In the genomic region with DNA sequence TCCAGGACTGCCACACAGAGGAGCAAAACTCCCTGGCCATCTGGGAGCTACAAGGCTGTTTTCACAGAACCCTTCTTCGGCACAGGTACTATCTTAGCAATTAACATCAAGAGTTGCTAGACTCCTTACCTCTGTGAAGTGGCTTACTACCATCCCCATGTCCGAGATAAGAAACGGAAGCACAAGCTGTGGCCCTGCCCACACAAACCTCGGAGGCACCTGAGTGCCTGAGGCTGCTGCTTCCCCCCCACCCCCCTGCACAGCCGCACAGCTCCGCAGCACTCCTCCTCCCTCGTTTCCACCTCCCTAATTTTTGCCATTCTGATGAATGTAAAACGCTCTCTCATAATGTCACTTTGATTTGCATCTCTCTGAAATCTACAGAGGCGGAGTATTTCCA, we compare ENCODE assay signal across 35 mouse cellular contexts. TPM values are rescaled to one million over a fixed set of nuclear protein-coding genes. Genes with fewer than 3 reads are reported as not detected.
A peak's percentile ranks its signal among the peaks of the same experiment; 100 is the strongest.
DNase-seq lines count a peak whose midpoint lies in the region; ATAC-seq and TF ChIP-seq lines count a peak whose summit lies in the region.
"Had no signal": no experiment of that assay in that cellular context is flagged by ENCODE, and none has a peak within 500 bp of the region (broad histone marks: within the 10 kb centered on the region; RNA-seq: fewer than 3 reads in every experiment).

No protein-coding gene starts in this region.

- ATAC-seq in kidney, embryonic 15.5 days (replicated peaks; ENCODE audit: low FRiP score), result no peak
- ATAC-seq: forebrain, embryonic 16.5 days had no signal

- DNase-seq in kidney, adult 11 months, result no peak
- DNase-seq in A20 (ENCODE audit: low read depth, low spot score), result peak; percentile 43
- peak; percentile 34 for DNase-seq in induced T-regulatory cell, adult 2 months (ENCODE audit: low read depth)
- no peak for DNase-seq in embryo, embryonic 11 days
- no peak for DNase-seq in urinary bladder, adult 2 months (ENCODE audit: low spot score)
- DNase-seq in T-cell, adult 2 months (ENCODE audit: low spot score), result no peak
- DNase-seq: adrenal gland, postnatal 10 days; cerebellum, adult 18-20 months; cerebellum, postnatal 10 days; gastrocnemius, postnatal 10 days; heart, postnatal 14 days; kidney, adult 18-20 months; liver; right cerebral cortex, adult 18-20 months; spleen, adult 18-20 months; thymus, postnatal 25 days had no signal

- WGBS in kidney, embryonic 15.5 days, result 23% methylated on average over 9 of the region's 9 CpGs

- H3K27ac ChIP-seq in kidney, embryonic 15.5 days, result peak overlapping the region; percentile 27; the same call in 1 of the 2 replicates
- H3K27ac ChIP-seq: hindbrain, embryonic 10.5 days; hindbrain, embryonic 15.5 days; kidney, postnatal 0 days; liver, embryonic 14.5 days; lung, embryonic 15.5 days; midbrain, embryonic 12.5 days; neural tube, embryonic 12.5 days had no signal

- H3K4me3 ChIP-seq in kidney, embryonic 15.5 days (replicated peaks), result no peak overlapping the region
- H3K4me3 ChIP-seq in E14TG2a.4 (replicated peaks; ENCODE audit: low read length), result peak overlapping the region; percentile 57
- H3K4me3 ChIP-seq: erythroblast, embryonic 14.5 days; hindbrain, embryonic 10.5 days; hindbrain, embryonic 15.5 days; lung, embryonic 15.5 days; midbrain, embryonic 12.5 days; myocyte; neural tube, embryonic 12.5 days had no signal

- peaks cover 13% of the 10 kb centered on the region for H3K4me1 ChIP-seq in kidney, embryonic 15.5 days
- peaks cover 15% of the 10 kb centered on the region for H3K4me1 ChIP-seq in E14TG2a.4 (replicated peaks; ENCODE audit: low read depth, low read length)
- H3K4me1 ChIP-seq: hindbrain, embryonic 10.5 days; hindbrain, embryonic 15.5 days; midbrain, embryonic 12.5 days; neural tube, embryonic 12.5 days had no signal

- no peak for TF ChIP-seq CTCF in E14TG2a.4 (conservative IDR thresholded peaks at IDR 0.05; ENCODE audit: low read length)

- no peaks in the 10 kb centered on the region for H3K9me3 ChIP-seq in kidney, embryonic 15.5 days (replicated peaks)
- no peaks in the 10 kb centered on the region for H3K9me3 ChIP-seq in E14TG2a.4 (ENCODE audit: low read length)
- H3K9me3 ChIP-seq: G1E; hindbrain, embryonic 10.5 days; hindbrain, embryonic 15.5 days; lung, embryonic 15.5 days; neural tube, embryonic 12.5 days had no signal

- no peak overlapping the region for H3K9ac ChIP-seq in kidney, embryonic 15.5 days
- H3K9ac ChIP-seq: hindbrain, embryonic 15.5 days; liver, embryonic 14.5 days; lung, embryonic 15.5 days; midbrain, embryonic 12.5 days; neural tube, embryonic 12.5 days had no signal

- H3K36me3 ChIP-seq in kidney, embryonic 15.5 days, result no peaks in the 10 kb centered on the region
- no peaks in the 10 kb centered on the region for H3K36me3 ChIP-seq in E14TG2a.4 (ENCODE audit: insufficient read depth, low read length)
- H3K36me3 ChIP-seq: G1E; hindbrain, embryonic 10.5 days; hindbrain, embryonic 15.5 days; lung, embryonic 15.5 days; midbrain, embryonic 12.5 days; neural tube, embryonic 12.5 days had no signal

- no peak overlapping the region for H3K4me2 ChIP-seq in kidney, embryonic 15.5 days
- H3K4me2 ChIP-seq: hindbrain, embryonic 15.5 days; lung, embryonic 15.5 days; midbrain, embryonic 12.5 days; neural tube, embryonic 12.5 days had no signal

- H3K27me3 ChIP-seq in kidney, embryonic 15.5 days, result no peaks in the 10 kb centered on the region
- H3K27me3 ChIP-seq in E14TG2a.4 (ENCODE audit: insufficient read depth, low read length), result no peaks in the 10 kb centered on the region
- H3K27me3 ChIP-seq: hindbrain, embryonic 15.5 days; lung, embryonic 15.5 days; midbrain, embryonic 12.5 days; neural tube, embryonic 12.5 days had no signal

RNA-seq across cellular contexts. Expression of gene Gm572, which starts 4.8 kb away (rescaled TPM):
- polyA plus RNA-seq in kidney, embryonic 15.5 days (2015; fragmentation: Nextera tagmentation; extraction: Ambion mirVana), result not detected in 2 replicates
- polyA plus RNA-seq in urinary bladder, adult 2 months (2012; rRNA removed), result 0.04 TPM in 1 of 2 replicates, not detected in the other
- polyA plus RNA-seq: erythroblast, embryonic 14.5 days; forebrain, embryonic 11.5 days; forebrain, embryonic 16.5 days; G1E; gonadal fat pad, adult 2 months; hindbrain, embryonic 10.5 days; hindbrain, embryonic 15.5 days; kidney, postnatal 0 days; large intestine, adult 2 months; limb, embryonic 11.5 days; liver, embryonic 14.5 days; lung, embryonic 15.5 days; midbrain, embryonic 12.5 days; midbrain, postnatal 0 days; neural tube, embryonic 12.5 days had no signal

RNA-seq across cellular contexts. Expression of gene Tardbp, which starts 11.5 kb away (rescaled TPM):
- 360 and 392 TPM in 2 replicates for polyA plus RNA-seq in kidney, embryonic 15.5 days (2015; fragmentation: Nextera tagmentation; extraction: Ambion mirVana)
- polyA plus RNA-seq in urinary bladder, adult 2 months (2012; rRNA removed), result 252 and 403 TPM in 2 replicates

RNA-seq across cellular contexts. Expression of gene Masp2, which starts 35.9 kb away (rescaled TPM):
- 0.44 and 0.69 TPM in 2 replicates for polyA plus RNA-seq in kidney, embryonic 15.5 days (2015; fragmentation: Nextera tagmentation; extraction: Ambion mirVana)
- polyA plus RNA-seq in urinary bladder, adult 2 months (2012; rRNA removed), result 0.58 and 0.72 TPM in 2 replicates
- polyA plus RNA-seq: heart, embryonic 14.5 days; kidney, postnatal 0 days; large intestine, adult 2 months; midbrain, embryonic 12.5 days; midbrain, postnatal 0 days had no signal

RNA-seq across cellular contexts. Expression of gene Srm, which starts 47.0 kb away (rescaled TPM):
- 192 and 209 TPM in 2 replicates for polyA plus RNA-seq in kidney, embryonic 15.5 days (2015; fragmentation: Nextera tagmentation; extraction: Ambion mirVana)
- 48.4 and 51.9 TPM in 2 replicates for polyA plus RNA-seq in urinary bladder, adult 2 months (2012; rRNA removed)

Comparison
In these comparisons a context has a peak if more than half of its experiments do, and no peak if none do; other contexts are left out.
1. DNase-seq: peak in A20 (single experiment) and induced T-regulatory cell, adult 2 months (single experiment); none in kidney, adult 11 months (single experiment), embryo, embryonic 11 days (single experiment), urinary bladder, adult 2 months (single experiment) and T-cell, adult 2 months (single experiment).